ENCODE assay signal across 9 mouse cellular contexts in genomic region chr12:104448099-104448498, GRCm38 (mm10). TPM values are rescaled to one million over a fixed set of nuclear protein-coding genes. Genes with fewer than 3 reads are reported as not detected.
A peak's percentile ranks its signal among the peaks of the same experiment; 100 is the strongest.
DNase-seq lines count a peak whose midpoint lies in the region; ATAC-seq and TF ChIP-seq lines count a peak whose summit lies in the region.
"Had no signal": no experiment of that assay in that cellular context is flagged by ENCODE, and none has a peak within 500 bp of the region (broad histone marks: within the 10 kb centered on the region; RNA-seq: fewer than 3 reads in every experiment).

No protein-coding gene starts in this region.

- peak; percentile 61 for DNase-seq in kidney, adult 18-20 months
- DNase-seq in kidney, adult 11 months = no peak
- no peak for DNase-seq in ES-E14 (ENCODE audit: low read depth, low spot score)
- DNase-seq in adrenal gland, postnatal 25 days = peak; percentile 70
- DNase-seq in hindbrain, postnatal 0 days (ENCODE audit: low spot score) = peak; percentile 47
- peak; percentile 52 for DNase-seq in lung, postnatal 10 days
- peak; percentile 59 for DNase-seq in thymus, postnatal 0 days (ENCODE audit: low spot score)

- peak; percentile 68 for TF ChIP-seq CTCF in hindbrain, postnatal 0 days (IDR thresholded peaks at IDR 0.05; ENCODE audit: low read depth)

- in situ Hi-C loops in ES-E14 (cut with MboI; ENCODE audit: low sequenced_read_pairs in 2 of 2, unreplicated experiment in 2 of 2) = loop anchor here in 1 of 2 experiments (10.0 kb wide), 1 partner anchor 487 kb away; no protein-coding TSS in a partner anchor

- no peak for ATAC-seq in hindbrain, postnatal 0 days

- no peaks in the 10 kb centered on the region for H3K27me3 ChIP-seq in hindbrain, postnatal 0 days (ENCODE audit: insufficient read depth, low read length)

- H3K9ac ChIP-seq in ES-E14 (ENCODE audit: insufficient read depth, low read depth, low read length, poor library complexity, severe bottlenecking) = no peak overlapping the region; the same call in 1 of the 2 replicates
- H3K9ac ChIP-seq in hindbrain, postnatal 0 days (replicated peaks; ENCODE audit: low read length) = no peak overlapping the region
- H3K9ac ChIP-seq: limb, embryonic 13.5 days had no signal

- peaks cover 3 to 9% of the 10 kb centered on the region in 2 experiments; a peak in 2 of 4 replicates for H3K4me1 ChIP-seq in ES-E14 (ENCODE audit: control insufficient read depth in 2 of 2, insufficient read depth in 2 of 2, low read length in 2 of 2, poor library complexity in 1 of 2)
- H3K4me1 ChIP-seq in hindbrain, postnatal 0 days (ENCODE audit: insufficient read depth, low read length) = no peaks in the 10 kb centered on the region

- H3K4me2 ChIP-seq in hindbrain, postnatal 0 days (ENCODE audit: low read depth, low read length) = no peak overlapping the region
- H3K4me2 ChIP-seq: limb, embryonic 13.5 days had no signal

- WGBS in hindbrain, postnatal 0 days = 28% methylated on average over 13 of the region's 13 CpGs

- no peaks in the 10 kb centered on the region for H3K36me3 ChIP-seq in ES-E14 (ENCODE audit: control insufficient read depth, insufficient read depth, low read length, poor library complexity, severe bottlenecking)
- no peaks in the 10 kb centered on the region for H3K36me3 ChIP-seq in hindbrain, postnatal 0 days (ENCODE audit: insufficient read depth, low read length)
- H3K36me3 ChIP-seq: limb, embryonic 13.5 days had no signal

- no peak overlapping the region for H3K27ac ChIP-seq in ES-E14 (ENCODE audit: insufficient read depth, low read depth, low read length, poor library complexity, severe bottlenecking)
- no peak overlapping the region for H3K27ac ChIP-seq in hindbrain, postnatal 0 days
- H3K27ac ChIP-seq: limb, embryonic 13.5 days had no signal

- no peaks in the 10 kb centered on the region for H3K9me3 ChIP-seq in ES-E14 (ENCODE audit: control insufficient read depth, insufficient read depth, low read depth, low read length)
- H3K9me3 ChIP-seq in hindbrain, postnatal 0 days (ENCODE audit: low read length) = no peaks in the 10 kb centered on the region
- H3K9me3 ChIP-seq: limb, embryonic 13.5 days had no signal

- H3K4me3 ChIP-seq in ES-E14 (ENCODE audit: insufficient read depth in 1 of 2, low read depth in 1 of 2, low read length in 2 of 2, poor library complexity in 1 of 2, severe bottlenecking in 1 of 2) = peak overlapping the region; percentile 22 to 35; a peak in 2 of 4 replicates
- H3K4me3 ChIP-seq in hindbrain, postnatal 0 days (ENCODE audit: low read length) = no peak overlapping the region
- H3K4me3 ChIP-seq: limb, embryonic 13.5 days had no signal

TF ChIP-seq in ES-E14, 5 proteins besides CTCF, POLR2A, EP300 and RAD21:
- TF ChIP-seq ZC3H11A (IDR thresholded peaks at IDR 0.05; ENCODE audit: borderline replicate concordance, low read depth, low read length) (no peak), CHD2 (IDR thresholded peaks at IDR 0.05; ENCODE audit: low read depth, low read length) (no peak), MAFK (IDR thresholded peaks at IDR 0.05; ENCODE audit: insufficient read depth, low read depth, low read length) (no peak), ZNF384 (IDR thresholded peaks at IDR 0.05; ENCODE audit: low read depth, low read length) (no peak), HCFC1 (IDR thresholded peaks at IDR 0.05; ENCODE audit: borderline replicate concordance, insufficient read depth, low read length) (no peak)

RNA-seq across cellular contexts. Expression of gene Gsc, which starts 25.0 kb away (rescaled TPM):
- total RNA-seq in ES-E14 (2012; rRNA removed) = 0.48 and 0.54 TPM in 2 replicates
- total RNA-seq in adrenal gland, postnatal 25 days (2021) = not detected in 2 replicates
- total RNA-seq in hindbrain, postnatal 0 days (2014; rRNA removed) = not detected in 2 replicates
- not detected in 2 replicates for polyA plus RNA-seq in hindbrain, postnatal 0 days (2015; fragmentation: Nextera tagmentation; extraction: Ambion mirVana)
- 0.13 and 0.21 TPM in 2 replicates for polyA plus RNA-seq in thymus, postnatal 0 days (2015; fragmentation: Nextera tagmentation; extraction: Ambion mirVana)

RNA-seq across cellular contexts. Expression of gene Serpina3n, which starts 41.6 kb away (rescaled TPM):
- total RNA-seq in ES-E14 (2012; rRNA removed) = 0.16 and 0.58 TPM in 2 replicates
- total RNA-seq in adrenal gland, postnatal 25 days (2021) = 3.0 and 8.9 TPM in 2 replicates
- total RNA-seq in hindbrain, postnatal 0 days (2014; rRNA removed) = 12.1 and 14.8 TPM in 2 replicates
- 6.7 and 8.5 TPM in 2 replicates for polyA plus RNA-seq in hindbrain, postnatal 0 days (2015; fragmentation: Nextera tagmentation; extraction: Ambion mirVana)
- polyA plus RNA-seq in thymus, postnatal 0 days (2015; fragmentation: Nextera tagmentation; extraction: Ambion mirVana) = 2.0 and 2.3 TPM in 2 replicates
- polyA plus RNA-seq: stomach, embryonic 14.5 days had no signal

Comparison
In these comparisons a context has a peak if more than half of its experiments do, and no peak if none do; other contexts are left out.
1. DNase-seq: peak in kidney, adult 18-20 months (single experiment), adrenal gland, postnatal 25 days (single experiment), hindbrain, postnatal 0 days (single experiment), lung, postnatal 10 days (single experiment) and thymus, postnatal 0 days (single experiment); none in kidney, adult 11 months (single experiment) and ES-E14 (single experiment).